Mouse (Mus musculus) neural tube, embryonic 15.5 days (tissue): ENCODE results near the gene Treml2. TPM values are rescaled to one million over a fixed set of nuclear protein-coding genes. Genes with fewer than 3 reads are reported as not detected.

Source experiments
- ATAC-seq: fragments of 200-750 bp; cut with Nextera tagmentation; 2 replicates; pipeline ENCODE4 v1.8.0; 2017; ENCODE audit warnings: mild to moderate bottlenecking, moderate TSS enrichment, moderate library complexity; ENCODE audit not compliant: low FRiP score
- H3K27ac ChIP-seq: fragments of 300-500 bp; sonication (generic); replicated peaks from 2 replicates; pipeline ENCODE4 v1.5.1; 2015; ENCODE audit warnings: mild to moderate bottlenecking, inconsistent platforms
- H3K27me3 ChIP-seq: fragments of 300-500 bp; sonication (generic); replicated peaks from 2 replicates; pipeline ENCODE4 v1.6.1; 2015; ENCODE audit warnings: inconsistent platforms
- H3K36me3 ChIP-seq: fragments of 300-500 bp; sonication (generic); 2 replicates; pipeline ENCODE4 v1.6.1; 2015; ENCODE audit warnings: inconsistent platforms
- H3K4me1 ChIP-seq: fragments of 300-500 bp; sonication (generic); 2 replicates; pipeline ENCODE4 v1.6.1; 2015; ENCODE audit warnings: inconsistent platforms
- H3K4me2 ChIP-seq: fragments of 300-500 bp; sonication (generic); 2 replicates; pipeline ENCODE4 v1.6.1; 2015; ENCODE audit warnings: inconsistent platforms, mild to moderate bottlenecking, moderate library complexity
- H3K4me3 ChIP-seq: fragments of 300-500 bp; sonication (generic); replicated peaks from 2 replicates; pipeline ENCODE4 v1.5.1; 2015; ENCODE audit warnings: mild to moderate bottlenecking, inconsistent platforms
- H3K9ac ChIP-seq: fragments of 300-500 bp; sonication (generic); replicated peaks from 2 replicates; pipeline ENCODE4 v1.6.1; 2015; ENCODE audit warnings: mild to moderate bottlenecking, inconsistent platforms
- H3K9me3 ChIP-seq: fragments of 300-500 bp; sonication (generic); replicated peaks from 2 replicates; pipeline ENCODE4 v1.6.1; 2016; ENCODE audit warnings: inconsistent platforms
- WGBS: fragments of 180-500 bp; shearing (Covaris S2); methylation state at CpG from one replicate; pipeline ENCODE4 v1.1.7; 2015; ENCODE audit warnings: mixed read lengths; 5-methylcytosine and 5-hydroxymethylcytosine counted together
- polyA plus RNA-seq: library from polyadenylated mRNA; unstranded; fragments of >200 nt; fragmentation: Nextera tagmentation; extraction: Ambion mirVana; gene quantifications from 2 replicates; pipeline ENCODE4 v1.2.1, GENCODE M21; 2015

The Treml2 gene
- 0.14 and 1.4 TPM in 2 replicates for polyA plus RNA-seq

DNA sequence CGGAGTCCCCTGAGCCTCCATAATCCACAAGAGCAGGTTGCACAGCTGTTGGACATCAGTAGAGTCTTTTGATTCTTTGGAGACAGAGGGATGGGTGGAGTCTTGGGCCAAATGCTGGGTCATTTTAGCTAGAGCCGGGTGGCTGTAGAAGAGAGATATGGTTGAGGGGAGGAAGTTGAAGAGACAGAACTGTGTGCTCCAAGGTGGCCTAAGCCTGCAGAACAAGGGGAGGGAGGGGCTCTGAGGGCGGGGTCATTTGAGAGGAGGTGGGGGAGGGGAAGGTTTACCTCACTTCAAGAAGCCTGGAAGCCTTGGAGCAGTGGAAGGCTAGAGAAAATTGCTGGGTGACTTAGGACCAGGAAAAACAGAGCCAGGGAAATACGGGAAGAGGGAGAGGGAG, at the start of gene Treml2:
Treml2 (plus strand) TSS at position 296 of the 400 bp plus-strand sequence.
- Histone ChIP-seq H3K27ac (no peak within 1 kb of the TSS), H3K36me3 (no peaks in the 10 kb centered on the region), H3K4me2 (no peak within 1 kb of the TSS), H3K27me3 (no peaks in the 10 kb centered on the region), H3K9ac (no peak within 1 kb of the TSS), H3K9me3 (no peaks in the 10 kb centered on the region), H3K4me1 (no peaks in the 10 kb centered on the region), H3K4me3 (no peak within 1 kb of the TSS)
- ATAC-seq = no peak
- 40% methylated on average over 3 of the region's 4 CpGs for WGBS

- H3K4me3 ChIP-seq = no peak overlapping the region
- H3K4me1 ChIP-seq = no peaks in the 10 kb centered on the region
- H3K9me3 ChIP-seq = no peaks in the 10 kb centered on the region
- no peak for ATAC-seq
- H3K27me3 ChIP-seq = no peaks in the 10 kb centered on the region
- no peak overlapping the region for H3K9ac ChIP-seq
- 85% methylated on average over 11 of the region's 11 CpGs for WGBS
- H3K36me3 ChIP-seq = no peaks in the 10 kb centered on the region
- no peak overlapping the region for H3K27ac ChIP-seq
- H3K4me2 ChIP-seq = no peak overlapping the region
These were observed 49.8 kb upstream of the Treml2 start for GRCm38 (mm10) chr17:48249501-48249900.

DNA sequence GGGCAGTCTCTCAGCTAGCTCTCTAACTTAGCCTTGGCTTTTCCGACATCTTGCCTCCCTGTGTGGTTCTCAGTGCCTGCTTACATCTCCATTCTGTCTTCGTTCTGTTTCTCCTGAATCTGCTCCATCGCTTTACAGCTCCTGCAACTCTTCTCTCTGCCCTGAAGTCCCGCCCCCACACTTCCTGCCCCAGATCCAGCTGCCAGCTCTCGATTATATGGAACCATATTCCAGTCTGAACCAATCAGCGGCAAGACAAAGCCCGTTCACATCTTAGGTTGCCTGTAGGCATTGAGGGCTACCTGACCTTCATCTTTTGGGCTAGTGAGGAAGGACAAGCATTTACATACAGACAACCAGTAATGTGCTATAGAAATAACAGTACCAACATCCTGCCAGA, 48.7 kb upstream of the Treml2 start:
- Histone ChIP-seq H3K4me2 (no peak overlapping the region), H3K4me3 (no peak overlapping the region), H3K9me3 (no peaks in the 10 kb centered on the region), H3K27me3 (no peaks in the 10 kb centered on the region), H3K9ac (no peak overlapping the region), H3K36me3 (no peaks in the 10 kb centered on the region), H3K27ac (no peak overlapping the region), H3K4me1 (no peaks in the 10 kb centered on the region)
- 90% methylated on average over 7 of the region's 7 CpGs for WGBS
- no peak for ATAC-seq

- H3K9ac ChIP-seq = no peak overlapping the region
- H3K4me3 ChIP-seq = no peak overlapping the region
- no peak overlapping the region for H3K27ac ChIP-seq
- ATAC-seq = no peak
- H3K4me2 ChIP-seq = no peak overlapping the region
- H3K27me3 ChIP-seq = no peaks in the 10 kb centered on the region
- H3K4me1 ChIP-seq = no peaks in the 10 kb centered on the region
- H3K9me3 ChIP-seq = peaks cover 7% of the 10 kb centered on the region
- H3K36me3 ChIP-seq = no peaks in the 10 kb centered on the region
These were observed 42.7 kb upstream of the Treml2 start for GRCm38 (mm10) chr17:48256575-48256974.

GRCm38 (mm10) chr17:48261868-48262267, 37.4 kb upstream of the Treml2 start:
- 77% methylated on average over 2 of the region's 2 CpGs for WGBS
- Histone ChIP-seq H3K4me3 (no peak overlapping the region), H3K27ac (no peak overlapping the region), H3K36me3 (no peaks in the 10 kb centered on the region), H3K9ac (no peak overlapping the region), H3K27me3 (no peaks in the 10 kb centered on the region), H3K4me2 (no peak overlapping the region), H3K4me1 (no peaks in the 10 kb centered on the region), H3K9me3 (peaks cover 7% of the 10 kb centered on the region)
- no peak for ATAC-seq

DNA sequence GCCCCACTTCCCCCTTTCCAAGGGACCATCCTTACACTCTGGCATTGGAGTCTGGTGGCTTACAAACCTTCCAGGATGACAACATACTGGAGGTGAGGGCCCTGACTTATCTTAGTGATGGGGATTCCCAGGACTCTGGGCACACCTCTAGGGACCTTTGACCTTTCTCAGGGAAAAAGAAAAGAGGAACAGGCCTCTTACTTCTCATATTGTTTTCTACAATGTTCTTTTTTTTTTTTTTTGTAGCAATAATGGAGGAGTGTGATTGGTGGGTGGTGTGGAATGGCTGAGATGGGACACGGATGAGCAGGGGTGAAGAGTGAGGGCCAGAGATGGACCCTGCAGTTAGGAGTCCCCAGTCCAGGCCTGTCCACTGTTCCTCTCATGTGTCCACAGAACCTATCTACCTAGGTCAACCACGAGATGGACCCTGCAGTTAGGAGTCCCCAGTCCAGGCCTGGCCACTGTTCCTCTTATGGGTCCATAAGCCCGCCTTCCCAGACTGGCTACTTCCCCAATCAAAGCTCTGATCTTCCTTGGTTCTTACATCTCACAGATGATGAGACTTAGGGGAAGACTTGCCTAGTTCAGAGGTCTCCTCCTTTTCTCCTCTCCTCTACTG, 35.4 kb upstream of the Treml2 start, which contains the start of gene Treml4:
Treml4 (plus strand) TSS at position 555 of the 622 bp plus-strand sequence.
- H3K36me3 ChIP-seq = no peaks in the 10 kb centered on the region
- no peak within 1 kb of the TSS for H3K4me2 ChIP-seq
- H3K27ac ChIP-seq = no peak within 1 kb of the TSS
- H3K9ac ChIP-seq = no peak within 1 kb of the TSS
- H3K4me1 ChIP-seq = no peaks in the 10 kb centered on the region
- no peak for ATAC-seq
- H3K4me3 ChIP-seq = no peak within 1 kb of the TSS
- 92% methylated on average over 3 of the region's 3 CpGs for WGBS
- peaks cover 7% of the 10 kb centered on the region for H3K9me3 ChIP-seq
- no peaks in the 10 kb centered on the region for H3K27me3 ChIP-seq

DNA sequence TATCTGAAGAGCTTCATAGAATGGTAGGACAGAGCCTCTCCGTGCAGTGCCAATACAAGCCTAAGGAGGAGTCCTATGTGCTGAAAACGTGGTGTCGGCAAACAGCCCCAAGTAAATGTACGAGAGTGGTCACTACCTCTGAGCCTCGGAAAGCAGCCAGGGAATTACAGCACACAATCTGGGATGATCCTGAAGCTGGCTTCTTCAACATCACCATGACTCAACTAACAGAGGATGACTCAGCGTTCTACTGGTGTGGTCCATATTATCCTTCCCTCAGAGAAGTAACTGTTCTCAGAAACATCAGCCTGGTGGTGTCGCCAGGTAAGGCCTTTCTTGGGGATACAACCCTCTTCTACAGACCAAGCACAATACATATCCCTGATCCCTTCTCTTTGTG, 34.6 kb upstream of the Treml2 start:
- Histone ChIP-seq H3K4me1 (no peaks in the 10 kb centered on the region), H3K9ac (no peak overlapping the region), H3K27me3 (no peaks in the 10 kb centered on the region), H3K36me3 (no peaks in the 10 kb centered on the region), H3K27ac (no peak overlapping the region), H3K4me3 (no peak overlapping the region), H3K9me3 (peaks cover 3% of the 10 kb centered on the region), H3K4me2 (no peak overlapping the region)
- no peak for ATAC-seq
- WGBS = 99% methylated on average over 7 of the region's 7 CpGs

DNA sequence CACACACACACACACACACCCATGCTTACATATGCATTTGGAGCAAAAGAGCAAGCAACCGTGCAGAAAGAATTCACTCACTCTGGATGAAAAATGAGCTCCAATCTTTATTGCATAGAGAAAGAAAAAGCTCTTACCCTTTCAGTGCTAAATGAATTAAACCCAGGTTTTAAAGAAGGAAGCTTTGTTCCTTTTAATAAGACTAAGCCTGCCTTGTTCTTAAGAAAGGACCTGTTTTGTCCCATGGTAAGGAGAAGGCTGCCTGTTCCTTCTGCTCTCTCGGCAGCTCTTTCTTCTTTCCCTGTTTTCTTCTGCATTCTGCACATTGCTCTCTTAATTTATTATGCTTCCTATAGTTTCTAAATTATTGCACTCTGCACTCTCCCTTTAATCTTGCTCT, 33.2 kb upstream of the Treml2 start:
- H3K4me1 ChIP-seq = no peaks in the 10 kb centered on the region
- H3K4me2 ChIP-seq = no peak overlapping the region
- H3K4me3 ChIP-seq = no peak overlapping the region
- no peak overlapping the region for H3K9ac ChIP-seq
- H3K27ac ChIP-seq = no peak overlapping the region; the same call in 1 of the 2 replicates
- no peak for ATAC-seq
- 3% methylated on average over 2 of the region's 2 CpGs for WGBS
- H3K36me3 ChIP-seq = no peaks in the 10 kb centered on the region
- H3K9me3 ChIP-seq = no peaks in the 10 kb centered on the region
- no peaks in the 10 kb centered on the region for H3K27me3 ChIP-seq

DNA sequence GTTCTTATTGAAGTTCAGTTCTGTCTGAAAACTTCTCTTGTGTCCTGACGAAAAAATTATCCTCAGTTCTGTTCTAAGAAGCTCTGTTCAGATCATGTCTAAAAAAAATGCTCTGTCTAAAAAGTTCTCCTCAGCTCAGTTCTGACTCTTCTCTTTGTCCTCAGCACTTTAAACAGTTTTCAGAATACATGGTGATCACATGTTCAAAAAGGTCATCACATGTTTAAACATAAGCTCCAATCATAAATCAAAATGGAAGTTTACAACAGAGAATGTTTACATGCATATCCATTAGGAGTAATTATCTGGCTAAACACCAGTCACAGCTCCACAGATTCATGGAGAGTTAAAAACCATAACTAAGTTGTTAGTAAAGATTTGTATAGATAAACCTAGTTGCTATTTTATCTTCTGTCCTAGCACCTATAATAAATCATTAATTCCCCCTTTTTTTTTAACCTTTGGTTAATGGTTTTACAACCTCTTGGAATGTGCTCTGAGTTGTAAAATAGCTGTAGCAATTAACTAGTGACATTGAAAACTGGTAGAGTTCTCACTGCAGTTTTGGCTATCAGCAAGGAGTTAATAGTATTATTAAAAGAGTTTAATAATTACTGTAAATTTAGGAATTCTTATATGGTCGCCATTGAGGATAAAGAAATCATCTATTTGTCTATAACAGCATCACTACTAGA, 32.5 kb upstream of the Treml2 start:
- Histone ChIP-seq H3K27ac (no peak overlapping the region; the same call in 1 of the 2 replicates), H3K27me3 (no peaks in the 10 kb centered on the region), H3K4me1 (no peaks in the 10 kb centered on the region), H3K36me3 (no peaks in the 10 kb centered on the region), H3K4me2 (no peak overlapping the region), H3K4me3 (no peak overlapping the region), H3K9me3 (no peaks in the 10 kb centered on the region), H3K9ac (no peak overlapping the region)
- WGBS = 16% methylated on average over 2 of the region's 2 CpGs
- ATAC-seq = no peak

GRCm38 (mm10) chr17:48267591-48267990, 31.7 kb upstream of the Treml2 start:
- Histone ChIP-seq H3K27me3 (no peaks in the 10 kb centered on the region), H3K9ac (no peak overlapping the region), H3K27ac (no peak overlapping the region), H3K9me3 (no peaks in the 10 kb centered on the region), H3K4me1 (no peaks in the 10 kb centered on the region), H3K4me2 (no peak overlapping the region), H3K4me3 (no peak overlapping the region), H3K36me3 (no peaks in the 10 kb centered on the region)
- WGBS = 84% methylated on average over 1 of the region's 1 CpGs
- ATAC-seq = no peak

DNA sequence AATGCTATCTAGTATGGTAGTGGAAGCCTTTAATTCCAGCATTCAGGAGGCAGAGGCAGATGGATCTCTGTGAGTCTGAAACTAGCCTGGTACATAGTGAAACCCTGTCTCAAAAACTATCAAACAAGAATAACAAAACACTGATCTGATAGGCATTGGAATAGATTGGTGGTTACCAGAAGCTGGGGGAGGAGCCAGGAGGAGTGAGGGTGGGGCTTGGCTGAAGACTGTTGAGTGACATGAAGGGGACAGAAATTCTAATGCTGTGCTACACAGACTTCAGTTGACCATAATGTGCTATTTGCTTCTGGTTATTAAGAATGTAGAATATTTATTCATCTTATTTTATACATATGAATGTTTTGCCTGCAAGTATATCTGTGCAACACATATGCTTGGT, 31.0 kb upstream of the Treml2 start:
- H3K27me3 ChIP-seq = no peaks in the 10 kb centered on the region
- no peaks in the 10 kb centered on the region for H3K36me3 ChIP-seq
- no peaks in the 10 kb centered on the region for H3K9me3 ChIP-seq
- no peak overlapping the region for H3K9ac ChIP-seq
- no peaks in the 10 kb centered on the region for H3K4me1 ChIP-seq
- H3K4me2 ChIP-seq = no peak overlapping the region
- no peak overlapping the region for H3K27ac ChIP-seq
- H3K4me3 ChIP-seq = no peak overlapping the region
- ATAC-seq = no peak

DNA sequence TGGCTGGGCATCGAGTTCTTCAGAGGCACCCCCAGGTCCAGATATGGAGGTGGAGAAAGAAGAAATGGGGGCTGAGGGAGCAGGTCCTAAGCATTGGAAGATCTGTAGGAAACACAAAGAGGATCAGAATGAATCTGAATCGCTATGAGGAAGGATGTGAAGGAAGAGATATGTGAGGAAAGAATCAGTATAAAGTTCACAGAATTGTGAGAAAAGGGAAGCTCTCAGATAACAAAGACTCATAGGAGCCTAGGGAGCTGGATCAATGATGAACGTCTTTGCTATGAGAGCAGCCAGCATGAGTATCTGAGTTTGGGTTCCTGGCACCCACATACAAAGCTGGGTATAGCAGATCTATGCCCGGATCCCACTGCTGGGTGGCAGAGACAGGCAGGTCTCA, 29.5 kb upstream of the Treml2 start:
- H3K4me1 ChIP-seq = no peaks in the 10 kb centered on the region
- 83% methylated on average over 4 of the region's 4 CpGs for WGBS
- no peaks in the 10 kb centered on the region for H3K36me3 ChIP-seq
- no peak overlapping the region for H3K9ac ChIP-seq
- no peaks in the 10 kb centered on the region for H3K9me3 ChIP-seq
- H3K27ac ChIP-seq = no peak overlapping the region
- no peak for ATAC-seq
- H3K4me2 ChIP-seq = no peak overlapping the region
- no peak overlapping the region for H3K4me3 ChIP-seq
- no peaks in the 10 kb centered on the region for H3K27me3 ChIP-seq
